Mouse (Mus musculus) embryonic fibroblast, embryonic 13.5 days (primary cell): ENCODE results near the gene Igf2r.

Experiments used
- CTCF ChIP-seq: IDR thresholded peaks from 2 replicates; pipeline ENCODE4 v1.5.1; 2011; ENCODE audit warnings: mild to moderate bottlenecking, control low read depth, low read length, moderate library complexity, borderline replicate concordance; ENCODE audit not compliant: insufficient read depth
- POLR2A ChIP-seq: IDR thresholded peaks from 2 replicates; pipeline ENCODE4 v1.6.1; 2011; ENCODE audit warnings: low read depth, mild to moderate bottlenecking, control low read depth, low read length, moderate library complexity

- TF ChIP-seq CTCF (no peak), POLR2A (no peak)
Measured at GRCm38 (mm10) chr17:12796633-12797032, 27.2 kb upstream of the Igf2r start.
